Mouse (Mus musculus): Measurements from ENCODE around the gene Med24. TPM values are rescaled to one million over a fixed set of nuclear protein-coding genes. Genes with fewer than 3 reads are reported as not detected.

Gene Med24
- total RNA-seq (2021): 10 to 100 TPM; 49.5 to 49.8 TPM
- long read RNA-seq, experiment 1, transcript Med24-201 (26 exons, 3,410 nt): major isoform, 12 of 30 reads
- long read RNA-seq, experiment 1, partial matches to known transcripts: 6 of 30 reads
- long read RNA-seq, experiment 1, other reads (novel, unspliced or antisense): 12 of 30 reads
- long read RNA-seq, experiment 2, transcript Med24-201 (26 exons, 3,410 nt): major isoform, 9 of 22 reads
- long read RNA-seq, experiment 2, partial matches to known transcripts: 4 of 22 reads
- long read RNA-seq, experiment 2, other reads (novel, unspliced or antisense): 9 of 22 reads

GRCm38 (mm10) chr11:98729119-98729588 is at the start of gene Med24:
TSS of gene Med24 (minus strand) at chr11:98729435.
- DNase-seq: peak; percentile 77 to 83
- intact Hi-C loops (cut with DNase I): no loop called here

GRCm38 (mm10) chr11:98777888-98778287 is 48.7 kb upstream of the Med24 start:
- intact Hi-C loops (cut with DNase I): no loop called here
- DNase-seq: no peak

- intact Hi-C loops (cut with DNase I): no loop called here
- DNase-seq: peak; percentile 61 to 72
These were observed 47.8 kb upstream of the Med24 start for GRCm38 (mm10) chr11:98776843-98777590.

- intact Hi-C loops (cut with DNase I): no loop called here
- DNase-seq: no peak
These were observed 47.0 kb upstream of the Med24 start for GRCm38 (mm10) chr11:98776052-98776764.

- DNase-seq: peak; percentile 97 to 99
- intact Hi-C loops (cut with DNase I): no loop called here
These were observed 46.3 kb upstream of the Med24 start for GRCm38 (mm10) chr11:98775348-98776051.

- intact Hi-C loops (cut with DNase I): no loop called here
- no peak for DNase-seq
These were observed 45.5 kb upstream of the Med24 start, which contains the start of gene Nr1d1 for GRCm38 (mm10) chr11:98774582-98775347. TSS of gene Nr1d1 (minus strand) at chr11:98775333.

GRCm38 (mm10) chr11:98773635-98774295 is 44.5 kb upstream of the Med24 start:
- peak; percentile 98 to 99 for DNase-seq
- intact Hi-C loops (cut with DNase I): loop anchor here (2.0 kb wide), 1 partner anchor 13 kb away; no protein-coding TSS in a partner anchor

GRCm38 (mm10) chr11:98772667-98773171 is 43.5 kb upstream of the Med24 start:
- intact Hi-C loops (cut with DNase I): loop anchor here (2.0 kb wide), 1 partner anchor 14 kb away; no protein-coding TSS in a partner anchor
- peak; percentile 65 to 78 for DNase-seq

GRCm38 (mm10) chr11:98771844-98772525 is 42.8 kb upstream of the Med24 start:
- DNase-seq: peak in 1 of 2 experiments; percentile 47
- intact Hi-C loops (cut with DNase I): loop anchor here (2.0 kb wide), 2 partner anchors 15 to 29 kb away; no protein-coding TSS in a partner anchor

GRCm38 (mm10) chr11:98771131-98771530 is 41.9 kb upstream of the Med24 start:
- no peak for DNase-seq
- intact Hi-C loops (cut with DNase I): loop anchor here (2.0 kb wide), 1 partner anchor 28 kb away; no protein-coding TSS in a partner anchor

- intact Hi-C loops (cut with DNase I): loop anchor here (2.0 kb wide), 1 partner anchor 28 kb away; no protein-coding TSS in a partner anchor
- peak in 1 of 2 experiments; percentile 28 for DNase-seq
These were observed 41.1 kb upstream of the Med24 start for GRCm38 (mm10) chr11:98770096-98770975.

- intact Hi-C loops (cut with DNase I): no loop called here
These were observed 40.0 kb upstream of the Med24 start for GRCm38 (mm10) chr11:98769007-98769954.

GRCm38 (mm10) chr11:98768127-98769006 is 39.1 kb upstream of the Med24 start:
- DNase-seq: peak in 1 of 2 experiments; percentile 55
- intact Hi-C loops (cut with DNase I): no loop called here

More at GRCm38 (mm10) chr11:98769007-98769954, 40.0 kb upstream of the Med24 start:
- peak in 1 of 2 experiments; percentile 34 for DNase-seq

GRCm38 (mm10) chr11:98767713-98768112 is 38.5 kb upstream of the Med24 start:
- DNase-seq: no peak
- intact Hi-C loops (cut with DNase I): no loop called here

- DNase-seq: peak in 1 of 2 experiments; percentile 60
- intact Hi-C loops (cut with DNase I): no loop called here
These were observed 38.0 kb upstream of the Med24 start for GRCm38 (mm10) chr11:98767276-98767675.
